Mouse (Mus musculus) splenic B cell, adult 2 months (primary cell): ENCODE measurements around the gene Lad1.

ENCODE experiments used
- DNase-seq: peaks from one replicate; pipeline ENCODE4 v3.0.0-alpha.2; 2011; ENCODE audit warnings: low read depth, low spot score
- H3K27me3 ChIP-seq: 2 replicates; pipeline ENCODE4 v1.6.1; 2012; ENCODE audit warnings: mild to moderate bottlenecking, low read length, moderate library complexity, mixed read lengths; ENCODE audit not compliant: control insufficient read depth, poor library complexity, insufficient read depth, severe bottlenecking
- H3K36me3 ChIP-seq: 2 replicates; pipeline ENCODE4 v1.6.1; 2012; ENCODE audit warnings: mild to moderate bottlenecking, low read length, moderate library complexity, mixed read lengths; ENCODE audit not compliant: control insufficient read depth, poor library complexity, insufficient read depth, severe bottlenecking

Gene Lad1

GRCm38 (mm10) chr1:135847139-135847562, 28.8 kb downstream of the Lad1 start:
- Histone ChIP-seq H3K27me3 (no peaks in the 10 kb centered on the region), H3K36me3 (no peaks in the 10 kb centered on the region)
- DNase-seq = peak; percentile 63

GRCm38 (mm10) chr1:135847611-135848351, 29.4 kb downstream of the Lad1 start:
- DNase-seq = no peak
- H3K36me3 ChIP-seq = no peaks in the 10 kb centered on the region
- no peaks in the 10 kb centered on the region for H3K27me3 ChIP-seq

- no peak for DNase-seq
- Histone ChIP-seq H3K27me3 (no peaks in the 10 kb centered on the region), H3K36me3 (no peaks in the 10 kb centered on the region)
Measured at GRCm38 (mm10) chr1:135850722-135851512, 32.5 kb downstream of the Lad1 start.

- Histone ChIP-seq H3K36me3 (no peaks in the 10 kb centered on the region), H3K27me3 (no peaks in the 10 kb centered on the region)
- no peak for DNase-seq
Measured at GRCm38 (mm10) chr1:135852044-135852756, 33.8 kb downstream of the Lad1 start.

GRCm38 (mm10) chr1:135853200-135853599, 34.8 kb downstream of the Lad1 start:
- H3K36me3 ChIP-seq = no peaks in the 10 kb centered on the region
- DNase-seq = no peak
- no peaks in the 10 kb centered on the region for H3K27me3 ChIP-seq

- H3K36me3 ChIP-seq = no peaks in the 10 kb centered on the region
- no peak for DNase-seq
- no peaks in the 10 kb centered on the region for H3K27me3 ChIP-seq
Measured at GRCm38 (mm10) chr1:135854591-135855343, 36.4 kb downstream of the Lad1 start.

- Histone ChIP-seq H3K27me3 (no peaks in the 10 kb centered on the region), H3K36me3 (no peaks in the 10 kb centered on the region)
- DNase-seq = no peak
Measured at GRCm38 (mm10) chr1:135855344-135855687, 36.9 kb downstream of the Lad1 start.

GRCm38 (mm10) chr1:135856070-135856469, 37.7 kb downstream of the Lad1 start:
- no peaks in the 10 kb centered on the region for H3K27me3 ChIP-seq
- no peaks in the 10 kb centered on the region for H3K36me3 ChIP-seq
- no peak for DNase-seq

GRCm38 (mm10) chr1:135857137-135857775, 38.9 kb downstream of the Lad1 start:
- Histone ChIP-seq H3K27me3 (no peaks in the 10 kb centered on the region), H3K36me3 (no peaks in the 10 kb centered on the region)
- DNase-seq = no peak

- no peak for DNase-seq
Measured at GRCm38 (mm10) chr1:135858533-135858932, 40.1 kb downstream of the Lad1 start.

GRCm38 (mm10) chr1:135861091-135861490, 42.7 kb downstream of the Lad1 start:
- no peaks in the 10 kb centered on the region for H3K36me3 ChIP-seq

More at GRCm38 (mm10) chr1:135858533-135858932, 40.1 kb downstream of the Lad1 start:
- no peaks in the 10 kb centered on the region for H3K36me3 ChIP-seq
- no peaks in the 10 kb centered on the region for H3K27me3 ChIP-seq

GRCm38 (mm10) chr1:135861980-135862552, 43.7 kb downstream of the Lad1 start:
- DNase-seq = no peak
- no peaks in the 10 kb centered on the region for H3K27me3 ChIP-seq
- no peaks in the 10 kb centered on the region for H3K36me3 ChIP-seq

More at GRCm38 (mm10) chr1:135861091-135861490, 42.7 kb downstream of the Lad1 start:
- DNase-seq = no peak
- H3K27me3 ChIP-seq = no peaks in the 10 kb centered on the region

GRCm38 (mm10) chr1:135862561-135862960, 44.2 kb downstream of the Lad1 start:
- Histone ChIP-seq H3K36me3 (no peaks in the 10 kb centered on the region), H3K27me3 (no peaks in the 10 kb centered on the region)
- no peak for DNase-seq
